Comparison of ENCODE assay signal across 7 mouse cellular contexts in genomic region chr17:57058891-57059485, GRCm38 (mm10). TPM values are rescaled to one million over a fixed set of nuclear protein-coding genes. Genes with fewer than 3 reads are reported as not detected.
DNase-seq lines count a peak whose midpoint lies in the region; ATAC-seq and TF ChIP-seq lines count a peak whose summit lies in the region.

Crb3 (plus strand) TSS chr17:57059105.

- H3K27me3 ChIP-seq in E14TG2a.4 (ENCODE audit: insufficient read depth, low read length), result peaks cover 38% of the 10 kb centered on the region
- H3K27me3 ChIP-seq in embryonic facial prominence, embryonic 14.5 days (replicated peaks; ENCODE audit: control insufficient read depth, insufficient read depth, low read length), result peaks cover 29% of the 10 kb centered on the region
- peaks cover 22% of the 10 kb centered on the region for H3K27me3 ChIP-seq in heart, embryonic 16.5 days (ENCODE audit: control insufficient read depth, insufficient read depth, low read length)
- H3K27me3 ChIP-seq in stomach, postnatal 0 days (ENCODE audit: control insufficient read depth, insufficient read depth, low read length), result no peaks in the 10 kb centered on the region

- no peak for TF ChIP-seq EP300 in stomach, postnatal 0 days (optimal IDR thresholded peaks at IDR 0.05)

- H3K27ac ChIP-seq in embryonic facial prominence, embryonic 14.5 days (replicated peaks; ENCODE audit: low read depth, low read length), result peak within 1 kb of the TSS; percentile 1; the same call in 1 of the 2 replicates
- H3K27ac ChIP-seq in heart, embryonic 16.5 days (ENCODE audit: low read length), result peak within 1 kb of the TSS; percentile 87
- peak within 1 kb of the TSS; percentile 65 for H3K27ac ChIP-seq in stomach, postnatal 0 days (replicated peaks)

- H3K4me1 ChIP-seq in E14TG2a.4 (replicated peaks; ENCODE audit: low read depth, low read length), result peaks cover 42% of the 10 kb centered on the region
- peaks cover 4% of the 10 kb centered on the region for H3K4me1 ChIP-seq in embryonic facial prominence, embryonic 14.5 days (ENCODE audit: control insufficient read depth, insufficient read depth, low read length)
- peaks cover 17% of the 10 kb centered on the region for H3K4me1 ChIP-seq in heart, embryonic 16.5 days (ENCODE audit: control insufficient read depth, insufficient read depth, low read length)
- no peaks in the 10 kb centered on the region for H3K4me1 ChIP-seq in stomach, postnatal 0 days (replicated peaks; ENCODE audit: control insufficient read depth, insufficient read depth)

- WGBS in embryonic facial prominence, embryonic 14.5 days, result 2% methylated on average over 5 of the region's 22 CpGs
- WGBS in heart, embryonic 16.5 days, result under 1% methylated on average over 18 of the region's 22 CpGs
- WGBS in stomach, postnatal 0 days, result 2% methylated on average over 18 of the region's 22 CpGs

- H3K4me3 ChIP-seq in E14TG2a.4 (replicated peaks; ENCODE audit: low read length), result peak within 1 kb of the TSS; percentile 94
- H3K4me3 ChIP-seq in embryonic facial prominence, embryonic 14.5 days (ENCODE audit: low read depth, low read length), result peak within 1 kb of the TSS; percentile 81
- peak within 1 kb of the TSS; percentile 89 for H3K4me3 ChIP-seq in heart, embryonic 16.5 days (ENCODE audit: low read length)
- peak within 1 kb of the TSS; percentile 67 for H3K4me3 ChIP-seq in stomach, postnatal 0 days (ENCODE audit: low read depth, low read length)

- TF ChIP-seq CTCF in E14TG2a.4 (conservative IDR thresholded peaks at IDR 0.05; ENCODE audit: low read length), result no peak
- no peak for TF ChIP-seq CTCF in stomach, postnatal 0 days (IDR thresholded peaks at IDR 0.05; ENCODE audit: low read depth)

- no peak for ATAC-seq in embryonic facial prominence, embryonic 14.5 days (ENCODE audit: low read depth)
- peak; percentile 8; the same call in 1 of the 2 replicates for ATAC-seq in heart, embryonic 16.5 days (replicated peaks; ENCODE audit: extremely low read depth, insufficient read depth, low FRiP score)
- ATAC-seq in stomach, postnatal 0 days (ENCODE audit: low FRiP score, low TSS enrichment), result no peak

- H3K9me3 ChIP-seq in E14TG2a.4 (ENCODE audit: low read length), result no peaks in the 10 kb centered on the region
- no peaks in the 10 kb centered on the region for H3K9me3 ChIP-seq in embryonic facial prominence, embryonic 14.5 days (ENCODE audit: control insufficient read depth, low read length)
- no peaks in the 10 kb centered on the region for H3K9me3 ChIP-seq in heart, embryonic 16.5 days (replicated peaks; ENCODE audit: control insufficient read depth, low read length)
- no peaks in the 10 kb centered on the region for H3K9me3 ChIP-seq in stomach, postnatal 0 days (ENCODE audit: control insufficient read depth, low read length)

- H3K36me3 ChIP-seq in E14TG2a.4 (ENCODE audit: insufficient read depth, low read length), result peaks cover 6% of the 10 kb centered on the region
- peaks cover 4% of the 10 kb centered on the region; the same call in 1 of the 2 replicates for H3K36me3 ChIP-seq in embryonic facial prominence, embryonic 14.5 days (ENCODE audit: control insufficient read depth, insufficient read depth, low read length)
- H3K36me3 ChIP-seq in heart, embryonic 16.5 days (ENCODE audit: control insufficient read depth, insufficient read depth), result 0 out of 2 replicates have a peak, but pooled peaks cover 4% of the 10 kb centered on the region
- H3K36me3 ChIP-seq in stomach, postnatal 0 days (ENCODE audit: control insufficient read depth, insufficient read depth, low read length), result no peaks in the 10 kb centered on the region

- H3K4me2 ChIP-seq in embryonic facial prominence, embryonic 14.5 days (ENCODE audit: low read depth, low read length), result peak within 1 kb of the TSS; percentile 82
- peak within 1 kb of the TSS; percentile 79 for H3K4me2 ChIP-seq in heart, embryonic 16.5 days (ENCODE audit: low read depth, low read length)
- peak within 1 kb of the TSS; percentile 91 for H3K4me2 ChIP-seq in stomach, postnatal 0 days (replicated peaks; ENCODE audit: low read depth)

- H3K9ac ChIP-seq in embryonic facial prominence, embryonic 14.5 days (ENCODE audit: low read depth, low read length), result peak within 1 kb of the TSS; percentile 73
- H3K9ac ChIP-seq in heart, embryonic 16.5 days (ENCODE audit: low read length), result peak within 1 kb of the TSS; percentile 93
- peak within 1 kb of the TSS; percentile 74 for H3K9ac ChIP-seq in stomach, postnatal 0 days (ENCODE audit: low read length)

- peak; percentile 32 for DNase-seq in NIH3T3 (ENCODE audit: low read depth)
- no peak for DNase-seq in embryonic facial prominence, embryonic 14.5 days (ENCODE audit: low spot score)
- DNase-seq in kidney, postnatal 25 days, result peak; percentile 50 to 63
- DNase-seq in lung, postnatal 36 days, result peak; percentile 42
- peak; percentile 42 for DNase-seq in stomach, postnatal 0 days (ENCODE audit: low spot score)

RNA-seq across cellular contexts. Expression of gene Crb3, which starts in this region (rescaled TPM):
- 5.5 and 8.1 TPM in 2 replicates for polyA plus RNA-seq in embryonic facial prominence, embryonic 14.5 days (2014; fragmentation: Nextera tagmentation; extraction: Ambion mirVana)
- 1.1 and 4.8 TPM in 2 replicates for polyA plus RNA-seq in heart, embryonic 16.5 days (2015; fragmentation: Nextera tagmentation; extraction: Ambion mirVana)
- 74.9 and 82.7 TPM in 2 replicates for polyA plus RNA-seq in stomach, postnatal 0 days (2015; fragmentation: Nextera tagmentation; extraction: Ambion mirVana)

Comparison
In these comparisons a context has a peak if more than half of its experiments do, and no peak if none do; other contexts are left out.
1. H3K27ac ChIP-seq: peak in every context shown above with its lines; median percentile 87 in heart, embryonic 16.5 days; 65 in stomach, postnatal 0 days; 1 in embryonic facial prominence, embryonic 14.5 days.